Mouse (Mus musculus) CD8-positive naive resting alpha-beta T cell, adult 57 days (primary cell): ENCODE measurements around the gene Fbxo40. TPM values are rescaled to one million over a fixed set of nuclear protein-coding genes. Genes with fewer than 3 reads are reported as not detected.

Experiments used
- total RNA-seq: library from RNA; stranded (reverse); gene quantifications from one replicate; pipeline ENCODE4 v1.2.4, GENCODE M21; 2023

The Fbxo40 gene
- total RNA-seq, result not detected

DNA sequence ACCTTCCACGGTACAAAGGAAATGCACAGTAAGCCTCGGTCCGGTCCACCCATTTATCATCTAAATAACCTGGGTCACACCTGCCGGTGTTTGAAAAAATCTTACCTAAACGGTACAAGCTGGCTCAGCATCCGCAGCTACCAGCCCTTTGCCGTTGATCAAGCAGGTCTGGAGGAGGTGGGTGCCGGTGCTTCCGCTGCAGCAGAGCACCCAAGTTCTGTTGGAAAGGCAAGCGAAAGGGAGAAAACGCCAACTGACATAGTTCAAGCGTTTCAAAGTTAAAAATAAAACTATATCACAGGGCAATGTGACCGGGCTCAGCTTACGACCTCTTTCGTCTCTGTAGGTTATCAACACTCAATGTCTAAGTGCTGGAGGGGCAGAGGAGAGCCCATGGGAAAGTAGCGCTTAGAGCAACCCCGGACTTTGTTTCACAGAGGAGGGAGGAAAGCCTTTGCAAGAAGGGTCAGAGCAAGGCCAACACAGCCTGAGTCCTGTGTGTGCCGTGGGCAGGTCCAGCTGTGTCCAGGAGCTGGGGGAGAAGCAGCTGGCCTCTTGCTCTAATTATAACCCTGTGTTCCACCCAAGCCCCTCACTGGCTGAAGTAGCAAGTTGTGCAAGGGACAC, at the start of gene Fbxo40:
TSS of gene Fbxo40 (minus strand) at position 469 of the 627 bp plus-strand sequence.

DNA sequence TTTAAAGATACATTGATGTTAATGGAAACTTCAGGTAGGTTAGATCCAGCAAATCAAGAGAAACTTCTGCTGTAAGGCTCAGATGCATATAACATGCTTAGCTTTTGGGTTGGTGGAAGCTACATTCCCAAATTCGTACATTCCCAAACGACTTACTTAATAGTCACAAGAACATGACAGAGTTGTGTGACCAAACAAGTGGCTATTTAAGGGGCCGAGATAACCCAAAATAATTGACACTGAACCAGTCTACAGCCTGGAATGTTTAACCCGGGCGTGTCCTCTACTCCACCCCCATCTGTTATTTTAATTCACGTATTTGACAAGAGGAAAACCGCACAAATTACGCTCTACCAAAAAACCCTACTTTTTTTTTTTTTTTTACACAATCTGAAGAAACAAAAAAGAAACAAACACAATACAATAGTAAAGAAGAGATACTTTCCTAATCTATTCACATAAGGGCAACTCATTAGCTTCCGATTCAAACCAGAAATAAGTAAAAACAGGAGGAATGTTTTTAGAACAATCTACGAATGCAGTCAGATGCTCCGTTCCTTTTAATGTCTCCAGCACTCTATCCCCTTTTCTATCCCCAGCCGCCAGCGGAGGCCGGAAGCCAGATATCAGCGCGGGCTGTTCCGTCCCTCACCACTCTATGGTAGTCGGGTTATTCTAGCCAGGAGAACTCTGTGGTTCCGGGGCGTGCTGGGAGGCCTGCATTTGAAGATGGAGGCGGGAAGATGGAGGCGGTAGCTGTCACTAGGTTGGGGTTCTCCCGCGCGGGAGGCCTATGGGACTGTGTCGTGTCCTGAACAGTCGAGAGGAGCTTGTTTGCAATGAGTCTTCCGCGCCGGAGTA, 21.0 kb upstream of the Fbxo40 start, which contains the start of gene Polq:
TSS of gene Polq (plus strand) at position 726 of the 861 bp plus-strand sequence.

DNA sequence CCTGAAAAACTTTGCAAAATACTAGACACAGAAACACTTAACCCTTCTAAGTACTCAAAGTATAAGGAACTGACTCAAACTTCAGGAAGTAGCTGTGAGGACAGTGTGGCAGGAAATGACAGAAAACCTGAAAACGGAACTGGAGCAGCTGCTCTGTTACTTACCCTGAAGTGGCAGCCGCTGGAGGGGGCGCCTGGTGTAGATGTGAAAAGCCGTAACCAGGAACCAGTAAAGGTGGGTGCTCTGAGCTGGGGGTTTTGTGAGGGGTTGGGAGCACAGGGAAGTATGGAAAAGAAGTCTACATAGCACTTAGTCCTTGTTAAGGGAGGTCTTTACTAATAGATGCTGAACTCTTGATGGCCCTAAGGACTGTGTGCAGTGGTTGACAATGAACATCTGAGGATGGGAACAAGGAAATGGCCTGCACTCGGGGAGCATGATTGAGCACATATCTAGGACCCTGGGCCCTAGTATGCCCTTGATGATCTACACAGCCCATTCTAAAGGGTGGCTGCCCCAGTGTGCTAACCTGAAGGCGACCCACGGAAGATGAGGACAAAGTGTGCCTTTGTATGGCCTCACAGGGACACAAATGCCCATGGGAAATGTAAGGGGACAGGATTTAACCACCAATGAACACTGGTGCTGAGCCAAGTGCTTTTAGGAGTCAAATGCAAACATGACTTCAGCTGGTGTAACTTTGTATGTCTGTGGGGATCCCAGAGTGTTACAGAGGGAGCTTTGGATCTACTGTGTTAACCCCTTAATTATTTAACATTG, 55.2 kb downstream of the Fbxo40 start, which contains the start of gene Hcls1:
TSS of gene Hcls1 (plus strand) at position 143 of the 780 bp plus-strand sequence.

Other genes with a start within 250 kb of the Fbxo40 start
- gene Slc15a2, start 205.5 kb downstream of the Fbxo40 start, total RNA-seq, result 37.8 TPM
- 35.8 TPM for gene Iqcb1, start 162.1 kb downstream of the Fbxo40 start, total RNA-seq
- gene Eaf2, start 115.5 kb downstream of the Fbxo40 start, total RNA-seq, result 3.7 TPM
- gene Golgb1, start 115.3 kb downstream of the Fbxo40 start, total RNA-seq, result 35.2 TPM
- 169 TPM for gene Hcls1, start 55.5 kb downstream of the Fbxo40 start, total RNA-seq
- 4.2 TPM for gene Polq, start 21.3 kb upstream of the Fbxo40 start, total RNA-seq